Mouse (Mus musculus) cerebral cortex, adult 2 months (tissue): ENCODE results near the gene Cutal.

Source experiments
- WGBS: fragments of 180-500 bp; shearing (Covaris S2); methylation state at CpG from one replicate; pipeline ENCODE4 v1.1.7; 2018; 5-methylcytosine and 5-hydroxymethylcytosine counted together

The Cutal gene

DNA sequence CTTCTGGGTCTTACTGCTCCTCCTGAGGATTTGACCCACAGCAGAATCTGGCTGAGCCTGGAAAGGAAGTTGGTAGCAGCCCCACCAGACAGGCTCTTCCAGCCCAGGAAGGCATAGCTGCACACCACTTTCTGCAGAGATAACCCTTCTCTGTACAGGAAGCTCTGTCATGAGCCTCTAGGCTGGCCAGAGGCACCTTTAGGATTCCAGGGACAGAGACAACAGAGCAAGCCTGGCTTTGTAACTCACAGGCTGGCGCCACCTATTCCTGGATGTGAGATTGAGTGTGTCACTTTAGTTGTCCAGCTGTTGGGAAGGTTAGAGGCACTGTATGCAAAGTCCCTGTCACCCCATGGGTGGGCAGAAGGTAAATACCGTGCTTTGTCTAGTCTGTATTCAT, 40.9 kb downstream of the Cutal start:
- WGBS: 90% methylated on average over 2 of the region's 2 CpGs

DNA sequence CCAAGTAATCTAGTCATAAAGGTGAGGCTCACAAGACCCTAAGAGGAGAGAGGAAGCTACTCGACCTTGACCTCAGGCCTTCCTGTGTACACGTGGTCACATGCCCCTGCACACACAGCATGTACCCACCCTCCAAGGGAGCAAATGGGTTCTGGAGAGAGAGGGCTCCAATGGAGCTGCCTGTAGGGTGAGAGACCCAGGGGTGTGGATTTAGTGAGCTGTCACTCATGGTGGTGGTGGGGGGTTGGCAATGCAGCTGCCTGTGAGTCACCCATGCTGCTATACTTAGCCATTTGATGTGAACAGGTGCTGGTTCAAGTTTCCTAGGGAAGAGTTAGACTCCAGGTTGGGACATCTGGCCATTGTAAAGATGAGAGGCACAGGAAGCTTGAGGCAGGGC, 45.9 kb downstream of the Cutal start:
- WGBS: 64% methylated on average over 2 of the region's 2 CpGs

- 38% methylated on average over 2 of the region's 2 CpGs for WGBS
Observed at GRCm38 (mm10) chr2:34922729-34923128, 48.5 kb downstream of the Cutal start.

DNA sequence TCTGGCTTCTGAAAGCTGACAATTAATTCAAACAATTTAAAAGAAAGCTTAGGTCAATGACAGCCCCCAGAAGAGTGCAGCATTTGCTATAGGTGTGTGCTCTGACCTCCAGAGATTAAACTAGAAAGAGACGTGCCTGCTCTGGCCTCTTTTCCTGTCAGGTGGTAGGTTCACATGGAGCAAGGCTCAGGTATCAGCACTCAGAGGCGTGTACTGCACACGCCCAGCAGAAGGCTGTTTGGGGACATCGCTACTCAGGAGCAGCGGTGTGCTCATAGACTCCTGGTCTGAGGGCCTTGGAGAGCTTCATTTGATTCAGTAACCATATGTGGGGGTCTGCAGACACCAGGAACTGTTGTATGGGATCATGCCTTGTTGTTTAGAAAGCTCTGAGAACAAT, 53.1 kb downstream of the Cutal start:
- WGBS: 85% methylated on average over 5 of the region's 5 CpGs

DNA sequence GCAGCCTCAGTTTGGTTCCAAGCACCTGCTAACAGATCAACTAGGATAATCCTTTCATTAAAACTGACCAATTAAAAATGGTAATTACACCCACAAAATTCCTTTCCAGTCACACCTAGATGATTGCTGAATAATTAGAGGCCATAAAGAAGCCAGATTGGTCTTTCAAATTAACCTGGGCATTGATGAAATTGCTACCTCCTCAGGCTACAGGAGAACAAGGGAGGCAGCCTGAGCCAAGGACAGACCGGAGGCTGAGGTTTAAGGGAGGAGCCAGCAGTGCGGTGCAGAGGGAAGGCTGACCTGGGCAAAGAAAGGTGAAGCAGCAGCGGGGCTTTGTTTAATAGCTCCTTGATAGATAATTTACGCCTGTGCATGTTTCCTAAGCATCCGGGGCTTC, 63.3 kb downstream of the Cutal start:
- WGBS: 80% methylated on average over 5 of the region's 5 CpGs

DNA sequence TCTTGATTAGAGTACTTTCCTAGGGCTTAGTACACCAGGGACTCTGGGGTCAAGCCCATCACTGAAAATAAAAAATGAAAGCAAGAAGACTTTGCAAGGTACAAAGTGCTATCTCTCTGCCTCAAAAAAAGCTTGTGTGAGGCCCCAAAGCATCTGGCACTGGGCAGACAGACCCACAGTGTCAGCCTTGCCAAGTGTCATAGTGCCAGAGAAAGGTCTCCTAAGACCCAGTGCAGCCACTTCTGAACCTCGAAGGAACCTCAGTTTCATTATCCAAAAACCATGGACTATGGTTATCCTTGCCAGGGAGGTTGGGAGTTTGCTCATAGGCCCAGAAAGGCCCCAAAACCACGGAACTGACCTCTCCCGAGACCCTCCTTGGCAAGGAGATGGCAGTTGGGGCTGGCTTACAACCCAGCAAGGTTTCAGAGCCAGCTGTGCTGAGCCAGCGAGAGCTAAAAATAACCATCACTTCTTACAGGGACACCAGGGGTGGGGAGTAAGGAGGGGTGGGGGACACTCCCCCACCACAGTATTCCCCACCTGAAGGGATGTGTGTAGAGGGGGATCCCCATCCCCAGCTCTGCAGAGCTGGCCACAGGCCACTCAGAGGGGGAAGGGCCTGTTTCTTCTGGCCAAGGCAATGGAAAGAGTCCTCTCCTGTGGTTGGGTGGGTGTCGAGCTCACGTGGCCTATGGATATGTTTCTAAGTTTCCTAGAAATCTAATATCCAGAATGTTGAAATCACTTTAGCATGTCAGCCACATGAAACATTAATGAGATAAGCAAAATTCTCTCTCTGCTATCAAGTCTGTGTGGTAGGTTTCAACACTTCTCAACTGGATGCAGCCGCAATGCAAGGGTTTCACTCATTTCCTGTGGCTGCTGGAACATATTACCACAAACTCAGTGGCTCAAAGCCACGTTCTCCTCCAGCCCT, 64.3 kb downstream of the Cutal start:
- WGBS: 70% methylated on average over 8 of the region's 8 CpGs

- WGBS: 79% methylated on average over 5 of the region's 5 CpGs
Observed at GRCm38 (mm10) chr2:34940246-34940645, 66.0 kb downstream of the Cutal start.

DNA sequence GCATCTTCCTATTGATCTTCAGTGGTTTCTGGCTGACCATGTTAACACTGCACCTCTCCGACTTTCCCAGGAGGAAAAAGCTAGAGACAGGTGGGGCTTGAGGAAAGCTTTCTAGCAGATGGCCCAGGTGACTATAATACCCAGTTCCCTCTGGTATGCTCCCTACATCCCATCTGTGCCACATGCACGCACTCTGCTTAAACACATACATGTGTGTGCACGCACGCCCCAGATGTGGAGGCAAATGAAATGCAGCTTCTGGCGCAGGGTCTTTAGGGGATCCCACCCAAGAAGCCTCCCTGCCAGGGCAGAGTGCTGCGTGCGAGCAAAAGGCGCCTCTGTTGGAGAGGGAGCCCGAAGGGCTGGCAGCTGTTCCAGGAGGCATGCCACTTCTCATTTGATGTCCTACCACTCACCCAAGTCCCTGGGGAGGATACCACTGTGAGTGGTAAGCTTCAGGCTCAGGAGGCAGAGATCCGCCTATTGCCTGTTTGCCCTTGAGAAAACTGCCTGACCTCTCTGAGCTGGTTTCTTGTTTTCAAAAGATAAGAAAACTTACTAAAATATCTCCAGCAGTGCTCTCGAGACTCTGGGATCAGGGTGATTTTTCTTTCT, 67.0 kb downstream of the Cutal start:
- 76% methylated on average over 11 of the region's 11 CpGs for WGBS
